Mouse (Mus musculus): ENCODE measurements at regions not wholly inside any gene's neighbourhood (a gene's known extent, or its start where the extent isn't known, plus 50 kb on each side); places are given as distances from the start of the nearest gene placed in this dataset.
"Not testable (repeated sequence)": the region's sequence is repeated elsewhere in the genome, so short reads cannot be mapped to it uniquely, and the experiment has no call there.

- no peak for DNase-seq (ENCODE audit: low spot score)
These were observed 112.6 kb upstream of the Stt3b start for GRCm38 (mm10) chr9:115422786-115423185.

GRCm38 (mm10) chr9:115426682-115427081 lies 116.5 kb upstream of the Stt3b start:
- no peak for DNase-seq (ENCODE audit: low spot score)

- no peak for DNase-seq (ENCODE audit: low spot score)
These were observed 120.0 kb upstream of the Stt3b start for GRCm38 (mm10) chr9:115430271-115430670.

GRCm38 (mm10) chr9:115434696-115435095 lies 124.5 kb upstream of the Stt3b start:
- DNase-seq (ENCODE audit: low spot score) = no peak

DNA sequence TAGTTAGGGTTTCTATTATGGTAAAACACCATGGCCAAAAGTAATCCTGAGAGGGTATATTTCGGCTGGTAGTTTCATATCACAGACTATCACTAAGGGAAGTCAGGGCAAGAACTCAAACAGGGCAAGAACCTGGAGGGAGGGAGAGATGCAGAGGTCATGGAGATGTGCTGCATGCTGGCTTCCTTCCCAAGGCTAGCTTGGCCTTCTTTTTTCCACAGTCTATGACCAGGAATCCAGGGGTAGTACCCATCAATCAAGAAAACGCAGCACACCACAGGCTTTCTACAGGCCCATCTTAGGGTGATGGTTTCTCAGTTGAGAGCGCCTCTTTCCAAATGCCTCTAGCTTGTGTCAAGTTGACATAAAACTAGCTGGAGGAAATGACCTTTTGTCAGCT lies 126.1 kb upstream of the Stt3b start:
- DNase-seq (ENCODE audit: low spot score) = no peak

DNA sequence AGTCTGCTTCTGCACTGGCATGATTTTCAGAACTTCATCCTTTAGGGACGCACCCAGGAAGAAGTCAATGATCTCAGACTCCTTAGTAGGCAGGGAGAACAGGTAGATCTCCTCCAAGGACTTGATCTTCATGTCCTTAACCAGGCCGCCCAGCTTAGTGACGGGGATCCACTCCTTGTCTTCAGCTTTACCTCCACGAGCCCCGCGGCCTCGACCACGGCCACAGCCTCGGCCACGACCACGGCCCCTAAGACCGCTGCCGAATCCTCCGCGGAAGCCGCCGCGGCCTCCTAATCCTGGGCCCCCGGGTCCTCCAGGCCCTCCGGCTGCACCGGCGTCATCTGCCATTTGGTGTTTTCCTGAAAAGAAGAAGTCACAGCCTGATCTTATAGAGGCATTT lies 128.0 kb upstream of the Stt3b start:
- DNase-seq (ENCODE audit: low spot score) = not testable (repeated sequence)

DNA sequence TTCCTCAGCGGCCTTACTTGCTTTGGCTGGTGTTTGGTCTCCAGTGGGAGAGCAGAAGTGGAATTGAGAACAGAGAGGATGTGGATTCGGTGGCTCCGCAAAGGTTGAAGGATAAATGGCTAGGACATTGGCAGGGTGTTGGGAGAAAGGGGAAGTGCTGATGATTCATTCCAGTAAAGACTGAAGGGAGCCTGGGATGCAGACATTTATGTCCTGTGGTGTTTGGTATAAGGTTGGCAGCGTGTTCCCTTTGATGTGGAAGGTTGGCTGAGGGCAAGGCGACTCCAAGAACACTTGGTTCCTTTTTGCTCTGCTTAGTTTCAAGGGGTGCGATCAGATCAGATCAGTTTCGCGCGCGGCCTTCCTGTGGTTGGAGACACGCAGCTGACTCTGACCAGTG lies 136.5 kb upstream of the Stt3b start:
- DNase-seq (ENCODE audit: low spot score) = no peak

DNA sequence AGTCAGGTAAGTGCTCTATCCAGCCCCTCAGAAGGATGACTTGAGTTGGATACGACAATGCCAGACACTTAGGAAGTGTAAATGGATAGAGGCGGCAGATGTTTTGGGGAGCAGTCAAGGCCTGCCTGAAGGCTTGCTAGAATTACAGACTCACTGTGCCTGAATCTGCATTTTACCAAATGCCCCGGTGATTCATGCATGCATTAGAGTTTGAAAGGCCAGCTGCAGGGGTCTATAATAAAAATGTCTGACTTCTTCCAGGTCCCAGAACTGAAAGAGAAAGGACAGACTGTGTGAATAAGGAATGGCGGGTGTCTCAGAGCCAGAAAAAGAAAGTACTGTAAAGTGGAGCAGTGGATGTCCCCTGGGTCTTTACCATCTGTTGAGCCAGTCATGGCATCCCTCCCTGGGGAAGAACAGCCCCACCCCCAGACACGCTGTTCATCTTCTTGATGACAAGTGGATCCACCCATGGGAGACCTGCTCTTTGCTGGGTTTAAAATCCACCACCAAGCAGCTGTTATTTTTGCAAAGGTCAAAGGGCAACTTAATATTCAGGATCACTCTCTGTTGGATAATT lies 140.6 kb upstream of the Stt3b start:
- no peak for DNase-seq (ENCODE audit: low spot score)

DNA sequence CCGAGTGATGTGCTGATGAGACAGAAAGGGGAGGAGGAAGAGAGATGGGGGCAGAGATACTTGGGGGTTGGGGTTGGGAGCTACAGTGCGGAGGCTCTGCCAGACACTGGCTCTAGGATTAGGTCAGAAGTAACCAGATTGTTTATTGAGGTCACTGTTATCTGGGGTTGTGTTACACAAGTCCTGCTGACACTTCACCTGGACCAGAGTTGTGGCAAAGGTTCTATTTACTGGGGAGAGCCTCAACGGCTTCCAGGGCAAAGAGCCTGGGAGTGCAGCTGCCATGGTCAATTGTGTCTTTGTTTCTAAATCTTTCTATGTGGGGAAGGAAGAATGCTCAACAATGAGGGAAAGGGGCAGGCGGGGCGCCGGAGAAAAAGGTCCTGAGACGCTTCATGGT lies 144.6 kb upstream of the Stt3b start:
- no peak for DNase-seq (ENCODE audit: low spot score)

DNA sequence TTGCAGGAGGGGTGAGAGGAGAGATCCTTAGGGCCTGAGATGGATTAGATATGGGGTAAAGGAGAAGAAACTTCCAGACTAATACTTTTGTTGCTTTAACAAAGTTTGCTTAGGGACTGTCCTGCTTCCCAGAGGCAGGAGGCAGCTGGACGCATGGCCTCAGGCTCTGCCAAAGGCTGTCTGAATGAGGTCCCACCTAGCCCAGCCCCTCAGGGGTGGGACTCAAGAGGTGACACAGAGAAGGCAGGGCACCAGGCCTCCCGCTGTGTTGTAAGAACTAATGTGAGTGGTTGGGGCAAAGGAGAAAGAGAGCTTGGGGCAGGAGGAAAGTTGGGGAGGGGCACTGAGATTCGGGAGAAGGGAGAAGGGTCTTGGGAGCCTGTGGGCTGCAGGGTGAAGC lies 145.9 kb upstream of the Stt3b start:
- no peak for DNase-seq (ENCODE audit: low spot score)

DNA sequence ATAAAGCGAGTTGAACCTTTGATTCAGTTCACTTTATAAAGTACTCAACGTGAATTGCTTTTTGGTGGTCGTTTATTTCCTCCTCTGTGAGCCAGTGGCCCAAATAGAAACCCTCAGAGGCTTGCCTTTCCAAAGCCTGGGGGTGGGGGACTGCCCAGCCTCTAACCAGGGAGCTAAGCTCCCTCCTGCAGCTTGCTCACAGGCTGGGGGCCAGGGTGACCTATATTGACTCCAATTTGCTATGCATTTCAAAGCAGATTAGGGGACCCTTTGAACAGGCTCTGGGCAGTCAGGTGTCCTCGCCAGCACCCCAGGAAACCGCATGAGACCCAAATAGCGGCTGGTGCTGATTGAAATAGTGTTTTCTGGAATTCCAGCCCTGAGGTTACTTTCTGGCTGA lies 146.4 kb upstream of the Stt3b start:
- DNase-seq (ENCODE audit: low spot score) = no peak

GRCm38 (mm10) chr9:115457889-115458710 lies 147.9 kb upstream of the Stt3b start:
- DNase-seq (ENCODE audit: low spot score) = no peak

DNA sequence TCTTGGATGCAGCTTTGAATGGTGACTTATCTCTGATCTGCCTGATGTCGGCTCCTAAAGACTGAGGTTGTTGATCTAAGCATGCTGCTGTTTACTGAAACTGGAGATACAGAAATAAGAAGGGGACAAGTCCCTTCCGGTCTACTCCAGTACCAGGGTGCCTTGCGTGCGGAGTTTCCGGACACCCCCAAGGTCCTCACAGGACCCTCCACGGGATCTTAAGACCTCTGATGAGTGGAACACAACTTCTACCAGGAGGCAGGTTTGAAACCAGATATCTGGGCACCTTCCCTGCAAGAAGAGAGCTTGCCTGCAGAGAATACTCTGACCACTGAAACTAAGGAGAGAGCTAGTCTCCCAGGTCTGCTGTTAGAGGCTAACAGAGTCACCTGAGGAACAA lies 148.9 kb upstream of the Stt3b start:
- not testable (repeated sequence) for DNase-seq (ENCODE audit: low spot score)

- DNase-seq (ENCODE audit: low spot score) = no peak
These were observed 155.1 kb upstream of the Stt3b start for GRCm38 (mm10) chr9:115465326-115465725.

- no peak for DNase-seq (ENCODE audit: low spot score)
These were observed 158.4 kb upstream of the Stt3b start for GRCm38 (mm10) chr9:115468641-115469040.

GRCm38 (mm10) chr9:115471582-115471981 lies 161.4 kb upstream of the Stt3b start:
- DNase-seq (ENCODE audit: low spot score) = no peak

DNA sequence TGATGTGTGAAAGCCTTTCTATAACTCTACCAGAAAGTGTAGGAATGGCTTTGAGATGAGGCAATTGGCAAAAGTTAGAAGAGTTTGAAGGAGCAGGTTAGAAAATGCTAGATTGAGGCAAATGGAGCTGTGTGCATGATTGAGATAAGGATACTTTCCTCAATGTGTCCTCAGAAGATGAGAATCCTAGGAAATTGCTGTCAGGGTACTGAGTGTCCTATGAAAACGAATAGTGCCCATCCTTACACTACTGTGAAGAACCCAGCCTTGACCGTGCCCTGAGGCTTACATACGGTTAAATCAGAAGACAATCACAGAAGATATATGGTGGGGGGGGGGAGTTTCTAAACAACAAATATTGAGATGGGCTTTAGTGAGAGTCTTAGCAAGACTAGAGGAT lies 162.8 kb upstream of the Stt3b start:
- DNase-seq (ENCODE audit: low spot score) = no peak

DNA sequence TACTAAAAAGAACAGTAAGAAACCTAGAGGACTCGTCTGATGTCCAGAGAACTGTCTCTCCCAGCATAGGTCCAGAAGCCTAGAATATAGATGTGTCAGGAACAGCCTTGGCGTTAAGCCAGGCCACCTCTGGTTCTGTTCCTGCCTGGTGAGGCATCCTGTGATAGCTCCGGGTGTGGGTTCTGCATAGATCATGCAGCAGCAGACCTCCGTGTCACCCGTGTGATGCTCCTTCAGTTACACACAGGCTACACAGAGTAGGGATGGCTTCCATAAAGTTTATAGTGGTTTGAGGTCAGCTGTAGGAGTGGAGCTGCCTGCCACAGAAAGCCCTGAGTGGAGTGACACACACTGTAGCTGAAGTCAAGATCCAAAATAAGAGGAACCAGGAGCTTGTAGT lies 163.6 kb upstream of the Stt3b start:
- no peak for DNase-seq (ENCODE audit: low spot score)

GRCm38 (mm10) chr9:115474342-115474741 lies 164.1 kb upstream of the Stt3b start:
- no peak for DNase-seq (ENCODE audit: low spot score)

GRCm38 (mm10) chr9:115476205-115476604 lies 166.0 kb upstream of the Stt3b start:
- no peak for DNase-seq (ENCODE audit: low spot score)

DNA sequence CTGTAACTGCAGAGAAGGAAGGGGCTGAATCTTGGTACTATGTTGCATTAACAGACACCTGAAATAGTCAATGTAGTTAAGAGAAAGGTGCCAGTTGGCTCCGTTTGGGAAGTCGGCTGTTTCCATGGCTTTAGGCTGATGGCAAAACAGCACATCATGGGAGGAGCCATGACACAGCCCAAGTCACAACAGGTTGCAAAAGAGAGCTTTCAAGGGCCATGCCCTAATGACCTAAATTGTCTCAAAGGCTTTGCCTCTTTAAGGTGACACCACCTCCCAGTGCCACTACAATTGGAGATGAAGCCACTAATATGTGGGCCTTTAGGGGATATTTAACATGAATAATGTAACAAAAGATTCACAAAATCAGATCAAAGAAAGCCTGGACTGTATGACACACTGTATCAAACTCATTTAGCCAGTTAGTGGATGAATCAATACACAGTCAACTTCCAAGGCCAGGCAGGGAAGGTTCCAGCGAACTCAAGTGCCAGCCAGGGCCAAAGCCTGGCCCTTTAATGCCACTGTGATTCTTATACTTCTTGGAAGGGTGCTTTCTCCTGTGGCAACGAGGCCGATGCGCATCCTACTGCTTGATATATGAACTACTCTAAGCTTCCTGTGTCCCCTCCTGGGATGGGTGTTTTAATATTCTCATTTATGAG lies 167.5 kb upstream of the Stt3b start:
- no peak for DNase-seq (ENCODE audit: low spot score)

DNA sequence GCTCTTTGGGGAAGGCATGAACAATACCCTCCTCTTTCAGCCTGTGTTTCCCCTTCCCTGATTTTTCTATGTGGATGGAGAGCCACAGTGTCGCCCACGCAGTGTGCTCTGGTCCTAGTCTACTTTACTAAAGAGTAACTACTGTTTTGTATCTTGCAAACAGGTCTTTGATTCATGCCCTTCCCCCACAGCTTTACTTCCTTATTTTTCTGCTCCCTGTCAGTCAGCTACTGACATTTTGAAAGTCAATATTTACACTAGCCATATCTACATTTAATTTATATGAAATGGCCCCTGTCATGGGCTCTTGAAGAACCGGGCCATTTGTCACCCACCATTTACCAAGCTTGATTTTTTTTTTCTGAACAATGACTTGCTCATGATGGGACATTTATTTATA lies 168.7 kb upstream of the Stt3b start:
- no peak for DNase-seq (ENCODE audit: low spot score)

DNA sequence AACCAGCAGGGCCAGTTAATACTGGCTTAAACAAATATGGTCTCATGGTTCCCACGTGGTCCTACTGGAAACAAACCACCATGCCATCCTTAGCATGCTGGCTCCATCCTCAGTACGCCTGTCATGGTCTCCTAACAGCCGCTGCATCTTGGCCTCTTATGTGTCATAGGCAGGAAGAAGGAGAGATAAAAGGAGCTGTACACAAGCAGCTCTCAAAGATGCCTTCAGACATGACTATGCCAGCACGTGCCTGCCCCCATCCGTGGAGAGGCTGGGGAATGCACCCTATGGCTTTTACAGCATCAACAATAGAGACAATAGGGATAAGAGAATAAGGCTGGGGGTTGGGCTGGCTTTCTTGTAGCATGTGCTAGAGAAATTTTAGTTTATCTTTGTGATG lies 171.0 kb upstream of the Stt3b start:
- no peak for DNase-seq (ENCODE audit: low spot score)
